Mouse (Mus musculus): ENCODE measurements around the gene Pdgfa. TPM values are rescaled to one million over a fixed set of nuclear protein-coding genes. Genes with fewer than 3 reads are reported as not detected.
A peak's percentile ranks its signal among the peaks of the same experiment; 100 is the strongest.

Gene Pdgfa
- total RNA-seq (2021), result 10 to 100 TPM; 20.1 to 33.5 TPM
- long read RNA-seq, experiment 1, transcript Pdgfa-204 (7 exons, 1,287 nt), result minor isoform, 6 of 50 reads
- long read RNA-seq, experiment 1, transcript Pdgfa-202 (6 exons, 2,060 nt), result major isoform, 33 of 50 reads
- long read RNA-seq, experiment 1, partial matches to known transcripts, result 3 of 50 reads
- long read RNA-seq, experiment 1, other reads (novel, unspliced or antisense), result 7 of 50 reads
- long read RNA-seq, experiment 2, transcript Pdgfa-202 (6 exons, 2,060 nt), result major isoform, 31 of 38 reads
- long read RNA-seq, experiment 2, partial matches to known transcripts, result 0 of 38 reads
- long read RNA-seq, experiment 2, other reads (novel, unspliced or antisense), result 5 of 38 reads

- peak; percentile 68 for DNase-seq
These were observed at the start of gene Pdgfa for GRCm38 (mm10) chr5:138997171-138997788. Gene Pdgfa, minus strand, starts transcription at chr5:138997370.

DNA sequence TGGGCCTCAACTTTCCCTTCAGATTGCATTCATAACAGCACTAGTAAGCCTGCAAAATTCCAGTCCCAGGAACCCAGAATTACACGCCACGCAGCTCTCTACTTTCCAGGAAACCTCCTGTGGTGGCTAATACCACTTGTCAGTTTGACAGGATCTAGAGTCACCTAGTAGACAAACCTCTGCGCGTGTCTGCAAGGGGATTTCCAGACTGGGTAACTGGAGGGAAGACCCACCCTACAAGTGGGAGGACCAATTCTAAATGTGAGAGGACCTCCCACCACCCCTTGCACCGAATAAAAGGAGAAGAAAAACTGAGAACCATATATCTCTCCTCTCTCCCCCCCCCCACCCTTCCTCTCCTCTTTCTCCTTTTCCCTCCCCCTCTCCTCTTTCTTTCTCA lies 49.5 kb upstream of the Pdgfa start:
- DNase-seq, result no peak

- DNase-seq, result no peak
These were observed 46.4 kb upstream of the Pdgfa start for GRCm38 (mm10) chr5:139043546-139043945.

DNA sequence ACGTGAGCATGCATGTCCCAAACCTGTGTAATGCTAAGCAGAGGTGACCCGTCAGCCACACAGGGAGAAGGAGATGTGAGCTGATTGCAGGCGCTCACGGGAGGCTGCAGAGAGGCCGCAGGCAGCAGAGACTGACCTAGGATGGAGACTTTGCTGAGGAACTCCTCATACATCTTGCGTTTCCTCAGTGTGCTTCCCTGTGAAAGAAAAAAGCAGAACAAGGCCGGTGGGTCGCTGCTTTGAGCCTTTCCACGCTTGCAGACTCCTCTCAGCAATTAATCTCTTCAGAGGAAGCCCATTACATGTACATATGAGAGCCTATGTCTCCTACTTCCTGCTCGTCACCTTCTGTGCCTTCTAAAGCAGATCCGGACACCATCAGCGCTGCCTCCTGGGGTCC lies 45.1 kb upstream of the Pdgfa start:
- no peak for DNase-seq

DNA sequence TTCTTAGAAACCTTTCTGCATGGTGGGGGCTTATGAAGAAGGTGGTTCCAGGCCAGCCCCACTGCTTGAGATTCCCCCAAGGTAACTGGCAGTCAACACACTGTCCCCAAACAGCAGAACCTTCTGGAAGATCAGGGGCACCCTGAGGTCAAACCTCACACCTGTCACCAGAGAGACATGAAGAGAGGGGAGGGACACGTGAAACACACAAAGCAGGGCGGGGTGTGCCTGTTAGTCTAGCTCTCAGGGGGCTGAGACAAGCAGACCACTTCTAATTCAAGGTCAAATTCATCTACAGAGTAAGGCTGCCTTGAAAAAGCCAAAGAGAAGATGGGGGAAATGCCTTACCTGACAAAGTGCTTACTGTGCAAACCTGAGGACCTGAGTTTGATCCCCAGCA lies 38.0 kb upstream of the Pdgfa start:
- DNase-seq, result no peak

- DNase-seq, result no peak
These were observed 37.6 kb upstream of the Pdgfa start for GRCm38 (mm10) chr5:139034746-139035145.

DNA sequence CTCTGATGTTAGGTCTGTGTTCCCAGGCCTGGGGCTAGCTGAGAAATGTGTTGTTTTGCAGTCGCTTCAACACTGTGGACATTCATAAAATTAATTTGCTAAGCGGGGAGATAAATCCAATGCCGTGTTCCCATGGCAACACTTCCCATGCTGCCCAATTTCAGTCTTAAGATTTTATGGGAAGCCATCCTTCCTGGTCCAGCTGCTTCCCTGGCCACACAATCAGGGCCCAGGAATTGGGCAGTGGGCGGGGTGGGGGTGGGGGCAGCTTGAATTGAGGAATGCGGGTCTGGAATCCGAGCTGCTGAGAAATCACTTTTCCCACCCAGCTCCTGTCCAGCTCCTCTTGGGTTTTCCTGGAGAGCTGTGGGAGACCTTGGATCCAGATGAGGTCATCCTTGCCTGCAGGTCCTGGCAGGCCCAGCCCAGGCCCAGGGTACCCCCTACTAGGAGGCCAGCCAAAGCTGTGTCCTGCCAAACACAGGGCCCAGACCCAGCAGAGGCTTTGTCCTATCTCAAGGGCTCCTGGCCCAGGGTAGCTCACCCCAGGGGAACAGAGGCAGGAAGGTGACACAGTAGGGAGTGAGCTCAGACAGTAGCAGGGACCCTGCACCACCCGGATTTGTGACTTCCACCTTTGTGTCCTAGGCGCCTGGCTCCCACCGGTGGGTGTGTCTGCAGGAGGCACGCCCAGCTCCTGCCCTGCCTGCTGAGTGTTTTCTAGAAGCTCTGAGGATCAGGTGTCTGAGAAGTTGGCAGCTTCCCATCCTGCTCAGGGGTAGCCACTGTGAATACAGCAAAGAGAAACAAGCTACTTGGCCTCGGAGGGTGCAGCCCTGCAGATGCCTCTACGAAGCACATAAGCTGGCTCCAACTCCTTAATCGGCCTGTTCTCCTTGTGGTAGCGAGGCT lies 36.5 kb upstream of the Pdgfa start:
- DNase-seq, result peak; percentile 26

- DNase-seq, result no peak
These were observed 30.4 kb upstream of the Pdgfa start for GRCm38 (mm10) chr5:139027603-139028002.

GRCm38 (mm10) chr5:139024351-139025105 lies 27.4 kb upstream of the Pdgfa start:
- no peak for DNase-seq

- no peak for DNase-seq
These were observed 23.4 kb upstream of the Pdgfa start for GRCm38 (mm10) chr5:139020595-139020994.

DNA sequence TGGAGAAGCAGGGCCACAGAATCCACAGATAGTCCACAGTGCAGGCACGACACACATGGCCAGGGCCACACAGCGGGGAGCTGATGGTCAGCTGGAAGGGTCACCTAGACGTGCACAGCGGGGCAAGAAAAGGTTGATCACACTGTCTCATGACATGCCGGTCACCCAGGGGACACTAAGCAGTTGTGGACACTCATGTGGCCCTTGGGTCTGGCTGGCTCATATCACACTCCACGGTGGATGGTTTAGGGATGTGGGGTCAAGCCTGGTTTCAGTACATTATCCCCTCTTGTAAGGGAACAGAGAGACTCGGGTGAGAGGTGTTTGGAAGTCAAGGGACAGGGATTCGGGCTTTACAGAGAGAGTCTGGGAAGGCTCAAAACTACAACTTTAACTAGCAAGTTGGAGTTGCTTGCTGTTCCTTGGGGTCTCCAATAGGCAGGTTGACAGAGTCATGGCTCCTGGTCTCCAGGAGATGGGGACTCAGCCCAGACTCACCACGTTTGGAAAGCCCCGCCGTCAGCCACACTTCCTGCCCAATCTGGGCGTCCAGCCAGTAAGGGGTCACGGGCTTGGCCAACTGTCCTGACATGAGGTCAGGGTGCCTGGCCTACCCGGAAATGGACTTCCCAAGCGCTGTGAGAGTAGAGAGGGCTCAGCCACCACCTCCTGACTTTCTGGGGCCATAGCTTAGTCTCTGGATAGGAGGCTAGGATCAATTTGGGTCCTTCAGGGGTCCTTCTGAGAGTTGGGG lies 20.4 kb upstream of the Pdgfa start:
- DNase-seq, result peak; percentile 72

DNA sequence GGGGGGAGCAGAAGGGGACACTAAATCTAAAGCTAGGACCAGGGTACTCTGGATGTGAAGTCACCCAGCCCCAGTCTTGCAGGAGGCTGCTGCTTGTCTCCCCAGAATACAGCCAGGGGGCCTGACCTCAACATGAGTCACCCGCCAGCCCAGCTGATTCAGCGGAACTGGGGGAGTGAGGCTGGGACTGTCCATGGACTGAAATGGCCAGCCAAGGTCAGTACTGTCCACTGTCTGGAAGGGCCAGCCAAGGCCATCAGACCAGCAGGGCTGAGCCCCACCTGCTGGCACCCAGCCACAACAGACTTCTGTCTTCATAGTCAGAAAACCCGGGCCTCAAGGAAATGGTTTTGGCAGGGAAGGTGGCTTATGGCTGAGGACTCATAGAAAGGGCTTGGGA lies 17.9 kb upstream of the Pdgfa start:
- DNase-seq, result peak; percentile 64

DNA sequence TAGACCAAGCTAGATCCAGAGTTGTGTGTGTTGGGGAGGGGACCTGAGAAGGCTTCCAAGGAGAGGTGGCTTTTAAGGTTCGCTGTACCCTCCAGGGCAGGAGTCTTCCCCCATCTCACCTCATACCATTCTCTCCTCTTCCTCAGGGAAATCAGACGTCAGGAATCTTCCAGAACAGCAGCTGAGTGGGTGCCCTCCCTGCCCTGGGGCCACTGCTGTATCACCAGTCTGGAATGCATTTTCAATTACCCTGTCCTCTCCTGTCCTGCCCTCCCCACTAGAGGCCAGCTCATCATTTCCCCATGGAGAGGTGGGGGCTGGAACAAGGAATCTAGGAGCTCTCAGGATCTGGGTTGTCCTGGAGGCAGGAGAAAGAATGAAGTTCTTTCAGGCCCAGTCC lies 13.5 kb upstream of the Pdgfa start:
- DNase-seq, result no peak

DNA sequence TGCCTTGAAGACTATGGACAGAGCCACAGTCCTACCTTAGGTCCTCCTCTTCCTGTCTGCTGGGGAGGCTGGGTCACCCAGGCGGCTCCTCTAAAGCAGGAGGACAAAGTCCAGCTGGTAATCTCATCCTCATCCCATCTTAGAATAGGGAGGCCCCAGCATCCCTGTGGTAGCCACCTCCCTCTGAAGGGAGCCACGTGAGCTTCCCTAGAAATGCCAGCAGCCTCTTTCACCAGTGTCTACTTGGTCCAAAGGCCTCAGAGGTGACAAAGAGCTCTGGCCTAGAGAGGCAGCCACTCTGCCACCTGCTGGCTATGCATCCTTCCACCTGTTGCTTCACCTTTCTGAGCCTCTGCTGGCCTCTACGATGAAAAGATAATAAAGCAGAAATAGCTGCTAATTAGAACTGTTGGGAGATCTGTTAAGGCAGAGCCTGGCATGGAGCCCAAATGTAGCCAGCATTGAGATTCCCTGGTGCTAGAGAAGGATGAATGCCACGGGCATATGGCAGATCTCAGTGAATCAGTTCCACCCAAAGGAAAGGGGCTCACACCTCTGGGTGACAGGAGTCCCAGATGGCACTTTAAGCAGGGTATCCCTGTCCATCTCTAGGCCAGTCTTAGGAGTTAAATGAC lies 10.1 kb upstream of the Pdgfa start:
- DNase-seq, result no peak

GRCm38 (mm10) chr5:139004588-139004987 lies 7.4 kb upstream of the Pdgfa start:
- no peak for DNase-seq

DNA sequence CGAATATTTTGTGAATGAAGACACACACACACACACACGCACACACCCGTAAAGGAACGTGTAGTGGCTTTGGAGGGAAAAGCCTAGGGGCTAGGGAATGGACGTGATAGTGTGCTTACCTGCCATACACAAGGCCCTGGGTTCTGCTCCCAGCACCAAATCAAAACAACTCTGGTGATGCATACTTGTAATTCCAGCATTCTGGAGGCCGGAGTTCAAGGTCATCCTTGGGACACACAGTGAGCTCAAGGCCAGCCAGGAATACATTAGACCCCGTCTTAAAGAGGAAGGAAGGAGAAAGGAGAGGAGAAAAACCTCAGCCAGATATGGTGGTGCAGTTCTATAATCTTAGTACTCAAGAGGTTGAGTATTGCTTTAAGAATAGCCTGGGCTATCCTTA lies 2.5 kb upstream of the Pdgfa start:
- DNase-seq, result no peak

DNA sequence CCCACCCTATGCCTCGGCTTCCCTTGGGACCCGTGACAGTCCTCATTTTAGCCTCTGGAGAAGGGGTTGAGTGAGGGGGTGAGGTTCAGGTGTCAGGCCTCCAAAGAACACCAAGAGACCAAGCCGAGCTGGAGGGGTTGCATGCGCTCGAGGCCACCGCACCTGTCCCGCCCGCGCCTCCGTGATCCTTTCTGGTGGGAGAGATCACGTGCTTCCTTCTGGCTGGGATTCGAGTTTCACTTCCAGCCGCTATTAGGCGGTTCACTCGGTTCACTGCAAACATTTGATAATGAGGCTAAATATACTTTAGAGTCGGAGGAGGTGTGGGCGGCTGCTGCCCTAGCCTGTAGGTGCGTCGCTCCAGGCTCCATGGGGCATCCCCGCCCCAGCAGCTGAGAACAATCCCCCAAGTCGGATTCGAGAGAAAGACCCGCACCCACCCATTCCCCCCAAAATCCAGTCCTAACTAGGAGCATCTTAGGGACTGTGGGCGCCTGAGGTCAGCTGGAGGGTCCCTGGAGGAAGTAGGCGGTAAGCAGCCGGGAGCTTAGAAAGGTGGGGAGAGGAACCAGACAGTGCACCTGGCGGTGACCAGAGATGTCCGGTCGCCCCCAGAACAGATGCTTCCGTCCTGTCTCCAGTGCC lies 888 bp upstream of the Pdgfa start:
- no peak for DNase-seq

DNA sequence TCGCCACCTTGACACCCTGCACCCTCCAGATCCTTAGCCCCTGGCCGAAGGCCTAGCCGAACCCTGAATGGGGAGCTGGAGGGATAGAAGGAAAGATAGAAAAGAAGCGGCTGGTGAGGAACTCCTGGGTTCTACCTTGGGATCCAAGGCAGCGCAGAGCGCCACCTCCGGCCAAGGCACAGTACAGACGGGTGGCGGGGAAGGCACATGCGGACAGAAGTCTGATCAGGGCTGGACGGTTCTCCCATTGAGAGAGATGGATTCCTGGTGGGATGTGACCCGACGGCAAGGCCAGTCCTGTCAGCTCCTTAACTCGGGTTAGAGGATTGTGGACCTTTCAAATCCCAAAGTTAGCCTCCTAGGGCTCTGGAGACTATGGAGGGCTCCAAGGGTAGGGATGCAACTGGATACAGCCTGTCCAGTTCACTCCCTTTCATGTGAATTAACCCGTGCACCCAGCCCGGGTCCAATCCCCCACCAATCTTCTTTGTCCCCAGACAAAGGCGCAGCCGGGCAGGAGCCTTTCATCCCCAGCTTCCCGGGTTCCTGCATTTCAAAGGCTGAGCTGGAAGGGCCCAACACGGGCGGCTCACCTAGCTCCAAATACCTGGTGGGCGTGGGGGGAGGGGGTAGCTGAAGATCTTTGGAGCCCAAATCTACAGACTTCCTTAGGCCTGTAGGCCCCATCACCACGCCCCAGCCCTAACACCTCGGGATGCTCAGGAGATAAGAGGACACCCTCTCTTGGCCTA lies 672 bp downstream of the Pdgfa start:
- peak; percentile 47 for DNase-seq

DNA sequence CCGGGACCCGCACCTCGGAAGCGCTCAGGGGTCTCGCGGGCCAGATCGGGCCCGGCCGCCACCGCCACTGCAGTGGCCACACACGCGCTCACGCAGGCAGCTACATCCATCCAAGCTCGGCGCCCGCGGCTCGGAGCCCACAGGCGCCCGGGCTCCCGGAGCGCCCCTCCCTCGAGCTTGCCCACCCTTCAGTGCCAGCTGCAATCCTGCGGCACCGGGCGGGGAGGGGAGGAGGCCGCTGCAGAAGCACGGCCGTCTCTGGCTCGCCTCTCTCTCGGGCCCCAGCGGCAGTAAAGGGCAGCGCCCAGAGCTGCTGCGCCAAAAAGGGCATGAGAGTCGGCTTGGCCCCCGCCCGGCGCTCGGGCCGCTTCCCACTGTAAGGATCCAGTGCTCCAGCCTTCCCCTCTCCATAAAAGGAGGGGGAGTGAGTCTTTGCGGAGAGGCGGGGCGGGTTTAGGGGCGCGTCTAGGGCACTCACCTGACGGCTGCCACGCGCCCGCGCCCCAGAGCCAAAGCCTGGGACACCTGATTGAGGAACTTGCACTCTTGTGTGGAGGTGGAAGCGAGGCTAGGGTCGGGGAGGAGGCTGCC lies 1.4 kb downstream of the Pdgfa start:
- peak; percentile 79 for DNase-seq

All from gastrocnemius, postnatal 10 days (tissue).